Mouse (Mus musculus) ES-Bruce4 (cell line): ENCODE data around the gene Olfr195. TPM values are rescaled to one million over a fixed set of nuclear protein-coding genes. Genes with fewer than 3 reads are reported as not detected.

Source experiments
- H3K27ac ChIP-seq: 2 replicates; pipeline ENCODE4 v1.5.1; 2012; ENCODE audit warnings: low read length, inconsistent platforms; ENCODE audit not compliant: insufficient read depth
- H3K27me3 ChIP-seq: 2 replicates; pipeline ENCODE4 v1.6.1; 2012; ENCODE audit warnings: mild to moderate bottlenecking, low read length, inconsistent platforms; ENCODE audit not compliant: control insufficient read depth, poor library complexity, insufficient read depth, severe bottlenecking
- H3K36me3 ChIP-seq: 2 replicates; pipeline ENCODE4 v1.6.1; 2012; ENCODE audit warnings: inconsistent platforms, mild to moderate bottlenecking, low read length, moderate library complexity; ENCODE audit not compliant: control insufficient read depth, poor library complexity, insufficient read depth, severe bottlenecking
- H3K4me1 ChIP-seq: one replicate; pipeline ENCODE4 v1.8.1; 2011; ENCODE audit warnings: low read length; ENCODE audit not compliant: control insufficient read depth, insufficient read depth
- H3K4me3 ChIP-seq: 2 replicates; pipeline ENCODE4 v1.5.1; 2011; ENCODE audit warnings: low read depth, mild to moderate bottlenecking, low read length
- H3K9ac ChIP-seq: 2 replicates; pipeline ENCODE4 v1.6.1; 2012; ENCODE audit warnings: low read depth, mild to moderate bottlenecking, inconsistent platforms; ENCODE audit not compliant: poor library complexity, severe bottlenecking
- H3K9me3 ChIP-seq: replicated peaks from 2 replicates; pipeline ENCODE4 v1.6.1; 2012; ENCODE audit warnings: mild to moderate bottlenecking, low read length, inconsistent platforms; ENCODE audit not compliant: control insufficient read depth, poor library complexity, insufficient read depth, severe bottlenecking
- CTCF ChIP-seq: IDR thresholded peaks from one replicate; pipeline ENCODE4 v1.8.1; 2011; ENCODE audit warnings: low read depth, low read length
- EP300 ChIP-seq: IDR thresholded peaks from 2 replicates; pipeline ENCODE4 v1.6.1; 2011; ENCODE audit warnings: low read depth, low read length; ENCODE audit not compliant: insufficient read depth
- POLR2A ChIP-seq: IDR thresholded peaks from one replicate; pipeline ENCODE4 v1.8.1; 2011; ENCODE audit warnings: low read length; ENCODE audit not compliant: insufficient read depth
- polyA plus RNA-seq: library from polyadenylated mRNA; stranded (reverse); fragments of >200 nt; gene quantifications from 2 replicates; pipeline ENCODE4 v1.2.4, GENCODE M21; 2011; ENCODE audit warnings: low read depth; ENCODE audit not compliant: missing spikeins, insufficient read depth, insufficient read length

Gene Olfr195
- polyA plus RNA-seq, 1 experiment = not detected

- H3K9me3 ChIP-seq = no peaks in the 10 kb centered on the region; the same call in 1 of the 2 replicates
- no peaks in the 10 kb centered on the region for H3K36me3 ChIP-seq
- H3K9ac ChIP-seq = no peak overlapping the region
- no peaks in the 10 kb centered on the region for H3K27me3 ChIP-seq
- no peak for TF ChIP-seq EP300
- no peak overlapping the region for H3K27ac ChIP-seq
- no peaks in the 10 kb centered on the region for H3K4me1 ChIP-seq
- H3K4me3 ChIP-seq = no peak overlapping the region
Measured at GRCm38 (mm10) chr16:59141105-59141504, 5.7 kb upstream of the Olfr195 start.

DNA sequence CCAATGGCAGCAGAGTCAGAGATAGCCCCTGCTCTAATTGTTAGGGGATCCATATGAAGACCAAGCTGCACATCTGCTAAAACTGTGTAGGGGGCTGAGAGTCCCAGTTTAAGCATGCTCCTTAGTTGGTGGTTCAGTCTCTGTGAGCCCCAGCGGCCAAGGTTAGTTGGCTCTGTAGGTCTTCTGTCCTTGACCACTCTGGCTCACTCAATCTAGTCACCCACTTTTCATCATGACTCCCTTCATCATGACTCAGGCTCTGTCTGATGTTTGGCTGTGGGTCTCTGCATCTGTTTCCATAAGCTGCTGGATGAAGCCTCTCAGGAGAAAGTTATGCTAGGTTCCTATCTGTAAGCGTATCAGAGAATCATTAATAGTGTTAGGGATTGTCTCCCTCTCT lies 5.2 kb downstream of the Olfr195 start:
- Histone ChIP-seq H3K36me3 (no peaks in the 10 kb centered on the region), H3K4me3 (no peak overlapping the region), H3K4me1 (no peaks in the 10 kb centered on the region), H3K27ac (no peak overlapping the region), H3K9ac (no peak overlapping the region), H3K27me3 (no peaks in the 10 kb centered on the region), H3K9me3 (no peaks in the 10 kb centered on the region)
- no peak for TF ChIP-seq CTCF
- no peak for TF ChIP-seq POLR2A
- TF ChIP-seq EP300 = no peak

- Histone ChIP-seq H3K27ac (no peak within 1 kb of the TSS), H3K9me3 (no peaks in the 10 kb centered on the region), H3K4me1 (no peaks in the 10 kb centered on the region), H3K4me3 (no peak within 1 kb of the TSS), H3K36me3 (no peaks in the 10 kb centered on the region), H3K9ac (no peak within 1 kb of the TSS), H3K27me3 (no peaks in the 10 kb centered on the region)
- TF ChIP-seq EP300 = no peak
- no peak for TF ChIP-seq POLR2A
- TF ChIP-seq CTCF = no peak
Measured at GRCm38 (mm10) chr16:59170354-59170753, 23.5 kb downstream of the Olfr195 start, which contains the start of gene Olfr196. Olfr196 (minus strand) TSS chr16:59170454.

Other genes with a start within 250 kb of the Olfr195 start
- not detected in 2 replicates for gene Olfr181, start 218.3 kb upstream of the Olfr195 start, polyA plus RNA-seq
- gene Olfr180, start 217.7 kb upstream of the Olfr195 start, polyA plus RNA-seq = not detected in 2 replicates
- not detected in 2 replicates for gene Olfr183, start 151.7 kb upstream of the Olfr195 start, polyA plus RNA-seq
- not detected in 2 replicates for gene Olfr186, start 116.8 kb upstream of the Olfr195 start, polyA plus RNA-seq
- gene Olfr187, start 107.3 kb upstream of the Olfr195 start, polyA plus RNA-seq = not detected in 2 replicates
- gene Olfr190, start 69.0 kb upstream of the Olfr195 start, polyA plus RNA-seq = not detected in 2 replicates
- gene Olfr191, start 57.2 kb upstream of the Olfr195 start, polyA plus RNA-seq = not detected in 2 replicates
- not detected in 2 replicates for gene Olfr193, start 35.2 kb upstream of the Olfr195 start, polyA plus RNA-seq
- gene Olfr194, start 26.0 kb upstream of the Olfr195 start, polyA plus RNA-seq = not detected in 2 replicates
- gene Olfr196, start 23.4 kb downstream of the Olfr195 start, polyA plus RNA-seq = not detected in 2 replicates
- gene Olfr198, start 56.5 kb downstream of the Olfr195 start, polyA plus RNA-seq = not detected in 2 replicates
- not detected in 2 replicates for gene Olfr199, start 72.7 kb downstream of the Olfr195 start, polyA plus RNA-seq
- not detected in 2 replicates for gene Olfr201, start 125.6 kb downstream of the Olfr195 start, polyA plus RNA-seq
- gene Olfr202, start 139.7 kb downstream of the Olfr195 start, polyA plus RNA-seq = not detected in 2 replicates
- not detected in 2 replicates for gene Olfr203, start 151.8 kb downstream of the Olfr195 start, polyA plus RNA-seq
- gene Olfr204, start 171.2 kb downstream of the Olfr195 start, polyA plus RNA-seq = not detected in 2 replicates
- gene Olfr205, start 184.1 kb downstream of the Olfr195 start, polyA plus RNA-seq = not detected in 2 replicates
- gene Olfr206, start 202.2 kb downstream of the Olfr195 start, polyA plus RNA-seq = not detected in 2 replicates
- gene Olfr209, start 216.9 kb downstream of the Olfr195 start, polyA plus RNA-seq = not detected in 2 replicates